Mouse (Mus musculus): ENCODE results near the gene Rnf166.

Gene Rnf166

DNA sequence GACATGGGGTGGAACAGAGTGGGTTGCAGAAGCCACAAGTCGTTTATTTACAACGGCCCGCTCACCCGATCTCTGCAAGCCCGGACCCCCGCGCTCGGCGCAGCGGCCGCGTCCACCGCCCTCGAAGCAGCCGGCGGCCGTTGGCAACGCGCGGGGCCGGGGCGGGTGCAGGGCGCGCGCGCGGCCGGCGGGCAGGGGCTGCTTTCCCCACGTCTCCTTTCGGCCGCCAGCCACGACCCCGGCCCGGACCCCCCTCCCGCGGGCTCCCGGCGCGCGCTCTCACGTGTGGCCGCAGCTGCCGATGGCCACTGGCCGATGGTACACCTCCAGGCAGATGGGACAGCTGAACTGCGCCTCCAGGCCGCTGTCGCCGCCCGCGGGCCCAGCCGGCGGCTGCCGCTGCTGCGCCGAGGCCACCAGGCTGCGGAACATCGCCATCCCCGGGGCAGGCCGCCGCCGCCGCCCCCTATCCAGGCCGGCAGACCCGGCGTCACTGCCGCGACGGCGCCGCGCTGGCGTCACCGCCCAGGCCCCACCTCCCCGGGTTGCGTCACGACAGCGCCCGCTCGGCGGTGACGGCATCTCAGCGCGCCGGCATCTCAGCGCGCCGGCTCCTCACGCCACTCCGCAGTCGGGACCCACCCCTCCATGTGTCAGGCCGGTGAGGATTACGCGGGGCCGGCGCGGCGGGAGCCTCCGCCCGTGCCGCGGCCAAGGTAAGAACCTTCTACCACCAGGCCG is at the start of gene Rnf166, which contains the start of gene Ctu2:
Gene Rnf166, minus strand, starts transcription at position 485 of the 741 bp plus-strand sequence.
Gene Ctu2, plus strand, starts transcription at position 564 of the 741 bp plus-strand sequence.
- peak; percentile 68 for DNase-seq (ENCODE audit: low read depth, low spot score)

DNA sequence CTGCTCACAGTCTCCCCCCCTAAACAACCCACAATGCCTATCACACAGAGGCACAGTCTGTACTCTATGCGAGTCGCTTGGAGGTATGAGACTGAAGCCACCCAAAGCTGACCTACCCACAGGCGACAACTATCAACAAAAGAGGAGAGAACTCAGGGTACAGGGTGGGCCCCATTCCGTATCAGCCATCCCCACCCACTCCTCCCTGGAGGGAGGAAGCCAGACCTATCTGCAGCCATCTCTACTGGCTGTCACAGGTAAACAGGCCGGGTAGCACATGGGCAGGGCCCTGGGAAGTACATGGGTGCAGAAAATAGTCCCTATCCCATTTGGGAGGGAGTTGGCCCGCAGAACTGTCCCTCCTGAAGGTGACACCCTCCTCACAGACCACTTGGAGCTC is 49.1 kb upstream of the Rnf166 start:
- no peak for DNase-seq (ENCODE audit: low read depth, low spot score)

DNA sequence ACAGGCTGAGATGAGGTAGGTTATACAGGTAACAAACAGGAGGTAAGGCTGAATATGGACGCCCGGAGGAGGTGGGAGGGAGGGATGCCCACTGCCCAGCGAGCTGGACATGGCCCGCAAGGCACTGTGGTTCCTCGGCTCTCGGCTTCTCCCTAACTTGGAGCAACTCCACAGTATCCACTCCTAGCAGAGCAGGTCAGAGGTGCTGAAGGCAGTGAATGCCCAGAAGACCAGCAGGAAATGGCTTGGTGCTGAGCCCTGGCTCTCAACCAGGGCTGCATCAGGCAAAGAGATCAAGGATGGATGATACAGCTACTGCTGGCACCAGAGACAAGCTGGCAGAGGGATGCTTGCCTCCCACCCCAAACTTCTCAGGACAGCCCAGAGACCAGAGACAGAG is 48.6 kb upstream of the Rnf166 start:
- DNase-seq (ENCODE audit: low read depth, low spot score), result no peak

DNA sequence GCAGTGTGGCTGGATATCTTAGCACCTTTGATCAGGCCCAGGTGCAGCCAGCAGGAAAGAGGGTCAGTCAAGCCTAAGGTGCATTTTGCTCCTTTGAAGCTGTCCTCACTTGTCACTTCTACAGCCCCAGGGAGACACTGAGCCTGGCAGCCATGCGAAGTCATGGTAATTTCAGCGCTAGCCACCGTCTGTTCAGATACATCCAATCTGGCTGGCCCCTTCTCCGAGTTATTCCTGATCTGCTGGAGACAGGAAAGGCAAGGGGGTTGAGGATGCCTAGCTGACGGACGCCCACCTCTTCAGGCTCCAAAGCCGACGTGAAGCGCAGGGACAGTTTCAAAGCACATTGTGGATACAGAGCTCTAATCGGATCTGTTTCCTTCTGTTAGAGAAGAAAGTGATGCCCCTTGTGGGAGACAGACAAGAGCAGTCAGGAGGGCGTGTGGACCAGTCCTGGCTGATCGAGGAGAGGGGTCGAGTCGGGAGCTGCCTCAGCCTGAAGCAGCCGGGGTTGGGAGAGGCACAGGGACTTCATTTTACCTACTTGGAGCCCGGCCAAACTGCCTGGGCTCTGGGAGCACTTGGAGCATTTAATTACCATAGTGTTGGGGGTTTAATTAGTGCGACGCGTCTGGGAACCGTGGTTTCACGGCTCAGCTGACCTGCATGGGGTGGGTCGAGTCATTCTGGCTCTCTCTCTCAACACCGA is 47.9 kb upstream of the Rnf166 start:
- DNase-seq (ENCODE audit: low read depth, low spot score), result peak; percentile 21

DNA sequence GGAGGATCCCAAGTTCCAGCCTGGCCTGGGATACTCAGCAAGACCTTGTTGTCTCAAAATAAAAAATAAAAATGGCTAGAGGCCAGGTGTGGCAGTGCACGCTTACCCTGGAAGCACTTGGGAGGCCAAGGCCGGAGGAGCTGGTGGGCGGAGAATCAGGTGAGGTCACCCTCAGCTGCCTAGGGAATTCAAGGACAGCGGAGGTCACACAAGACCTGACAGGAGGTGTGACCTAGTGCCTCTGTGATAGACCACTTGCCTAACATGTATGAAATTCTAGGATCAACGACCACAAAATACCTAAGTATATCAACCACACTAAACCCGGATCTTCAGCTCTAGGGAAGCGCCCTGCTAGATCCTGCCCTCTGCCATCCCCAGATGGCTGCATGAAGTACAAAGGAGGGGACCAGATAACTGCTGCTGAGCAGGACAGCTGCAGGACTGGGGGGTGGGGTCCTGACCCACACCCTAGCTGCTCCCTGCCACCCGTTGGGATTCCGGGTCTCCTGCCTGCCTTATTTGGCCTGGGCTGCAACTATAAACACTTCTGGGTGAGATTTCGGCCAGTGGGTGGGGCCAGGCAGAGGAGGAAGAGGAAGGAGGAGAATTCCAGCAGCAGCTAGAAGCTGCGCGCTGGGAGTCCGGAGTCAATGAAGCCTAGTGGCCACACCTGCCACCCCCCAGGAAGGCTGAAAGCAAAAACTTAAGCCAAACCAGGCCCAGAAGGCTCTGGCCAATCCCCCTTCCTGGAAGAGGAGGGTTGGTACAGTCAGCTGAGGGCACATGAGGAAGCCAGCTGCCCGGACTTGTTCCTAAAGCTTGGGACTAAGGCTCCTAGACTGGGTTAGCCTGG is 47.2 kb upstream of the Rnf166 start:
- DNase-seq (ENCODE audit: low read depth, low spot score), result no peak

DNA sequence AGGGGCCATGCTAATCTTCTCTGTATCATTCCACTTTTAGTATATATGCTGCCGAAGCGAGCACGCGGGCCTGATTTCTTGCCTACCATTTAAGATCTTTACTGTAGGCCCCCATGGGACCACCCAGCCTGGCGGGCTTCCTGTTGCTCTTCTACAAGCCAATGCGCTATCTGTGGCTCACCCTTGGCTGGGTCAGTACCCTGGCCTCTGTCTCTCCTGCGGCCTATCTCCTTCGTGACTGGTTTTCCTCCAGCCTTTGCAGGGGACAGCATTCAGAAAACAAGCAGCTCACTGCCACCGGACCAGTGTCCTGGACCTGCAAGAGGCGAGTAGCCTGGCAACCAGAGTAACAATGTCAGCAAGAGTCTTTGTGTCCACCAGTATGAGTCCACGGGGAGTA is 44.7 kb upstream of the Rnf166 start:
- no peak for DNase-seq (ENCODE audit: low read depth, low spot score)

DNA sequence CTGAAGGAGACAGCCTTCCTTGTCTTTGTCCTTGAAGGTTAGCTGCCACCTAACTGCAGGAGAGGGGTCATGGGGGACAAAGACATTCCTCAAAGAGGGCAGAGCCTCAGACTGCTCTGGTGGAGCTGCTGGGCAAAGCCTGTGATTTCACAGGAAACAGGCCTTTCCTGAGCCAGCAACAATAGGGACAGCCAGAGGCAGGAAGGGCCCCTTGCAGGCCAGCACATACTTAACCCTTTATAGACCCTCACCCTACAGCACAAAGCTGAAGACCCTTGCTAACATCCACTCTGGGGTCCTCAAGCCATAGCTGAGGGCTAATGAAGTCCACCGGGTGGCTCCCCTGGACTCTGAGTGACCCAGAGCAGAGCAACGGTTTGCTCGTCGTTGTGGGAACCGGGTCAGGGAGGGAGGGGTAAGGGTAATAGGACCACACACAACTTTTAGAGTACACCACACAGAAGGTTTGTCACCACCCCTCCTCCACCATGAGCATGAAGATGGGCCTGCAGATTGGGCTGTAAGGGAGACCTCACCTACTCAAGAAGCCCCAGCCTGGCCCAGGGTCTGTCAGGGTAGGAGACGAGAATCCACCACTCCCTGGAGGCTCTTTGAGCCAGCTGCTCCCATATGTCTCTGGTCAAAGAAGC is 41.8 kb upstream of the Rnf166 start:
- no peak for DNase-seq (ENCODE audit: low read depth, low spot score)

DNA sequence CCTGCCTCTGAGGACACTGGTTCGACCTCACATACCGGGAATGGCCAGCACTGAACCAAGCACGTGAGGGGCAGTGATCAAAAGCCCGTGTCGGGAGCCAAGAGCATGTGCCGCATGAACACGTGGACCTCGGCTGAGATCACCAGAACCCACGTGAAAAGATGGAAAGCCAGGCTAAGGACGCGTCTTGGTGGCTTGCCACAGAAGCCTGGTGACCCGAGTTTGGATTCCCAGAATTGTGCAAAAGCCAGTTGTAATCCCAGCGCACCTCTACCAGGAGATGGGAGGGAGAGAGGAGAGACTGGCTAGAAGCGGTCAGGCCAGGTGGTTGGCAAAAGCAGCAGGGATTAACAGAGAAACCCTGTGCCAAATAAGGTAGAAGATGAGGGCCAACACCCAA is 39.8 kb upstream of the Rnf166 start:
- DNase-seq (ENCODE audit: low read depth, low spot score), result no peak

DNA sequence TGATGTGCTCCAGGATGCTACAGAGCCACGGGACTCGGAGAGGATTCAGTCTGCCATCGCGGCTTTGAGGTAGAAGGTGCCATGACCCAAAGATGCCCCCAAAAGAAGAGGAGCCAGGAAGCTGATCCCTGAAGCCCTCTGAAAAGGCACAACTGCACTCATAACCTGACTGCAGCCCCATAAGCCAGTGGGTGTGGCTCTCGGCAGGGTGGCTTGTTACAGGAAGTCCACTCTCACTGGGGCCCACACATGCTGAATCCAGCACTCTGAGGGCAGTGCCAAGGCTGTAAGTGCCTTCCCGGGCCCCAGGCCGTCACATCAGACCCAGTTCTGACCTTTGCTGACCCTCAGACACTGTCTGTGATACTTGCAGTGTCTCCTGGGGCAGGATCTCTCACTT is 36.5 kb upstream of the Rnf166 start:
- no peak for DNase-seq (ENCODE audit: low read depth, low spot score)

DNA sequence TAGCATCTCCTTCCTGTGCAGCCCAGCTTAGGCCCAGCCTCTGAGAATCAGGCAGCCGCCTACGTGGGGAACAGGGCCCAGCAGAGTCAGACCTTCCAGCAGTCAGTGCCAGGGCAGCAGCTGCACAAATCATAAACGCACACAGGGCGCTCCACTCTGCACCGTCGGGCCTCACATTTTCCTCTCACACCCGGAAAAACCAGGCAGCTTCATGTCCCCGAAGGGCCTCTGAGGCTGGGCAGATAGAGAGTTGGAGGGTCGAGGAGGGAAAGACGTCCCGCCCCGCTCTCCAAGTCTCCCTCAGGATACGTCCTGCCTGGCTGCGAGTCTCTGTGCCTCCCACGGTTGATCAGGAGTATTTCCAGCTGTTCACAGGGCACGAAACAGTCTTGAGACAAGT is 35.7 kb upstream of the Rnf166 start:
- no peak for DNase-seq (ENCODE audit: low read depth, low spot score)

DNA sequence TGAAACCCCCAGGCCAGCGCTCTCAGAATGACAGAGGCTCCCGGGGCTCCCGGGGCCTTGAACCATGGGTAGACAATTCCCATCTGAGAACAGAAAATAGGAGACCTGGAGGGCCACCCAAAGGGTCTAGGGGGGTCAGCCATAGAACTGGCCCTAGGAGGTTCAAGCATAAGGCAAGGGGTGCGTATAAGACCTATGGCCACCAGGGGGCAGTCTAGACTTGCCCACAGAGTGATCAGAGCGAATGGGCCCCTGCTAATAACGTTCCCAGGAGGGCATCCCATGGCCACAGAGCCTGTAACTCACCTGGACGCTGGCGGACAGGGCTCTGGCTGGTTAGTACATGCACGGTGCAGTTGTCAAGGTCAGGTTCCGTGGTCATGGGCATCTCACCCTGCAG is 25.0 kb upstream of the Rnf166 start:
- DNase-seq (ENCODE audit: low read depth, low spot score), result peak; percentile 28

DNA sequence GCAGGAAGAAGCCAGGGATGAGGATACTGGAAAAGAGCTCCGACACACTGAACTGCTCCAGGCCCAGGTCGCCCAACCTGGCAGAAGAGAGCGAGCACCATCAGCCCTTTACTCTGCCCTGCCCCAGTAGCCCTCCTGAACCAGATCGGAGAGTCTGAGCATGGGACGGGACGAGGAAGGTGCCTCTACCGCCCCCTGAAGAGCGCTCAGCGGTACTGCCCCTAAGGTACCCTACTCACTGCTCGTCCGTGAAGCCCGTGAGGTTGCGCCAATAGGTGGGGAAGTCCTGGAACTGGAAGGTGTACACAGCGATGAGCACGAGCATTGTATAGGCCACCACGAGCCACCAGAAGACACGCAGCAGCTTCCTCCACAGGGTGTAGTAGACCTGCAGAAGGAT is 22.0 kb upstream of the Rnf166 start:
- no peak for DNase-seq (ENCODE audit: low read depth, low spot score)

DNA sequence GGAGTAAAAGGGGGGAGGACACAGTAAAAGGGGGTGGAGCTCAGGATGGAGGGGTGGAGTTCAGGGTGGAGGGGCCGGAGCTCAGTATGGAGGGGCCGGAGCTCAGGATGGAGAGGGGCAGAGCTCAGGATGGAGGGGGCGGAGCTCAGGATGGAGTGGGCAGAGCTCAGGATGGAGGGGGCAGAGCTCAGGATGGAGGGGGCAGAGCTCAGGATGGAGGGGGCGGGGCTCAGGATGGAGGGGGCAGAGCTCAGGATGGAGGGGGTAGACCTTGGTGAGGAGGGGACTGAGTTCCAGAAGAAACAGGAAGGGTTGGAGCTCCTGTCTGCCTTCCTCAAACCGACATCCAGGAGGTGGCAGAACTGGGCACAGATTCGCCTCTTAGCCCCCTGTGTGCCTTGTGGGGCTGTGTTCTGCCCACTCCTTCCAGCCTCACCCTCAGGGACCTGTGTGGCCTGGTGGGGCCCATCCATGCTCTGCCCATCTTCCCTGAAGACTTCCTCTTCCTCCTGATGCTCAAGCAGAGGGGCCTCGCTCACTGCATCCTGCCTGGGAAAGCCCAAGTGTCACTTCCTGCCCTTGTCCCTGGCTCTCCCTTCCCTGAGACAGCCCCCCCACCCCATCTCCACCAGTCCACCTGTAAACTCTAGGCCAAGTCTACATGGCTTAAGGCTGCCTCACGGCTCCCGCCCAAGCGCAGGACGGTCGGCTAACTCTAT is 21.3 kb upstream of the Rnf166 start:
- DNase-seq (ENCODE audit: low read depth, low spot score), result no peak

DNA sequence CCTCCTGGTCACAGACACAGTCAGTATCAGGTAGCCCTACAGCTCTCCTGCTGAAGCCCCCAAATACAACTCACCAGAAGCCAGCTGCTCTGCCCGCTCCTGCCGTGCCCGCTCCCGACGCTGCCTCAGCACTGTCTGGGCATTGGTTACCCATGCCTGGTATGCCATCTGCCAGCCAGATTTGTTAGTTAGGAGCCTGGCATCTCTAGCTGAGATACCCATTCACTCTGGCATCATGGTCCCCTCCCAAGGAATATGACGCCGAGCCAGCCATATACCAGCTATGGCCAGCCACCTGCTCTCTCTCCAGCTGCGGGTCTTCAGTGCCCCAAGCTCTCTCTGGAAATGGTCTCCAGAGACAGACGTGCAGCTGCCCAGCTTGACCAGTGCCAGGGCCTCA is 12.5 kb upstream of the Rnf166 start:
- DNase-seq (ENCODE audit: low read depth, low spot score), result no peak

DNA sequence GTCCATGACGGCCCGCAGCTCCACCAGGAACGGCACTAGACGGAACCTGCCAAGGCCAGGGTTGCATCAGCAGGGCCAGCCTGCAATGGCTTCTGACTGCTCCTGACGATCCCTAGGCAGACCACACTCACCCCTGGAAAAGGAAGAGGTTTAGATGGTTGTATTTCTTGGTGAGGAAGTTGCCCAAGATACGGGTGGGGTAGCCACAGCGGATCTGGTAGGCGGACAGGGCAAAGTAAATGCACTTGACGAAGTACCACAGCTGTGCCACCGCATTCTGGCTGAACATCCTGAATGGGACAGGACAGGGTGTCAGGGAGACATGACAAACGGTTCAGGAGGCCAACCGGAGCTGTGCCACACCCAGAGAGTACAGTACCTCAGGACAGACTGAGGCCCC is 9.0 kb upstream of the Rnf166 start:
- DNase-seq (ENCODE audit: low read depth, low spot score), result no peak

DNA sequence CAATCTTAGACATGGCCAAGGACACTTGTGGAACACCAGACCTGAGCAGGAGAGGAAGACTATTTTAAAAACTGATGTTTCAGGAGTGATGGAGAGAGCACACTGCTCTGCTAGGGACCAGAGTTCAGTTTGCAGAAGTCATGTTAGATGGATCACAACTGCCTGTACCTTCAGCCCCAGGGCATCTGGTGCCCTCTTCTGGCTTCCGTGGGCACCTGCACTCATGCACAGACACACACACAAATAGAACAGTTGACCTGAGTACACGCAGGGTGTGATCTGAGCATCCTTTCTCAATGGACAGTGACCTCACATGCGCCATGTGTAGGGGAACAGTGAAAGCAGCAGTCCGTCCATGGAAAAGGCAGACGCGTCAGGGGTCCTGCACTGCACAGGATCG is 8.0 kb upstream of the Rnf166 start:
- DNase-seq (ENCODE audit: low read depth, low spot score), result no peak

DNA sequence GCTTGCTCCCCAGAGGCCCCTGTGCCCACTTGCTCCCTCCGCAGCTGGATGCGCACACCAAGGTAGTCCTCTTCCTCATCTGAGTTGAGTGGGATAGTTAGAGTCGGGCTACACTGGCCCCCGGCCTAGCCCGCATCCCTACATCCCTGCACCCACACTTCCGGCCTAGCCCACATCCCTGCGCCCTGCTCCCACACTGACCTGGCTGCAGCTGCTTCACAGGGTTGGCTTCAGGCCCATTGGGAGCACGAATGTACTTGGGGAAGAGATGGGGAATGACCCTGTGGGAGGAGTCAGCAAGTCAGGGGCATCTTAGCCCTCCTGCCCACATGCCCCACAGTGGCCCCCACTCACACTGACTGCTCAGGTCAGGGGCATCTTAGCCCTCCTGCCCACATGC is 6.6 kb upstream of the Rnf166 start:
- no peak for DNase-seq (ENCODE audit: low read depth, low spot score)

DNA sequence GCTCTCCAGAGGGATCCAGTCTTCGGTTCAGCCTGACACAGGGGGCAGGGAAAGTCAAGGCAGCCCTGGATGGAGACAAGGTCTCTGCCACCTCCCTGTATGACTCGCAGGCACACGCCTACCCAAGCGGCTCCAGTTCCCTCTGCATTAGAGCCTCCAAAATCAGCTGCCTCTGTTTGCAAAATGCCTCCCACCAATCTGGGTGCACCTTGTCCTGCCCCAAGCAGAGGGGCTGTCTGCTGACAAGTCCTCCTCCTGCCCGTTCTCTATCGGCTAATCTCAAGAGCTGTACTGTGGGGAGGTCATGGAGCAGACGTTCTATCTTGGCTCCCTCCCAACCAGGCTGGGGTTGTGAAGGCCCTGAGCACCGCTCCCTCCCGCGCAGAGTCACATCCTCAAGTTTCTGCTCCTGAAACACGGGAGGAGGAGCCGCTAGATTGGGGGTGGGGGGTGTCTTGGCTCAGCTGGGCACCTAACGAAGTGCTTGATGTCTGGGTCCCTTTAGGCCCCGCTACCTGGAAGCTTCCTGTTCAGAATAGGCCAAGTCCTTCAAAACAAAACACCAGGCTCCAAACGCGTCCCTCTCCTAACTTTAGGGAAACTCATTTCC is 808 bp downstream of the Rnf166 start:
- no peak for DNase-seq (ENCODE audit: low read depth, low spot score)

DNA sequence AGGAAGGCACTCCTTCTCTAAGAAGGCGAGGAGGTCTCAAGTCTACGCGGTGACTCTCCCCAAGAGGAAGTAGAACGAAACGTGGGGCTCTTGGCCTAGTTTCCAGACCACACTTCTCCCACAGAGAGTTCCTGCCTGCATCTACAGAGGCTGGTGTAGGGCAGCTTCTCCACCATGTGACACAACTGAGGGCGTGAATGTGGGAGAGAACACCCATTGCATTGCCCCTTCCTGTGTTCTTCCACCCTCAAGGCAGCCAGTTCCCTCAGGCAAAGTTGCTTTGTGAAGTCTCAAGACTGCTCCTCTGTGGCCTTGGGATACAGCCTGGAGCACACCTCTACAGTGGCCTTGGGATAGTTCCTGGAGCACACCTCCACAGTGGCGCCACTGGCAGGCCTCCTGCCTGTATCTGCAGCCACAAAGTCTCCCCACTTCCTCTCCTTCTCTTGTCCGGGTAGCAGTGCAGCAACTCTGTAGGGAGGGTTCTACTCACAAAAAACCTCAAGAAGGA is 1.9 kb downstream of the Rnf166 start:
- peak; percentile 55 for DNase-seq (ENCODE audit: low read depth, low spot score)

DNA sequence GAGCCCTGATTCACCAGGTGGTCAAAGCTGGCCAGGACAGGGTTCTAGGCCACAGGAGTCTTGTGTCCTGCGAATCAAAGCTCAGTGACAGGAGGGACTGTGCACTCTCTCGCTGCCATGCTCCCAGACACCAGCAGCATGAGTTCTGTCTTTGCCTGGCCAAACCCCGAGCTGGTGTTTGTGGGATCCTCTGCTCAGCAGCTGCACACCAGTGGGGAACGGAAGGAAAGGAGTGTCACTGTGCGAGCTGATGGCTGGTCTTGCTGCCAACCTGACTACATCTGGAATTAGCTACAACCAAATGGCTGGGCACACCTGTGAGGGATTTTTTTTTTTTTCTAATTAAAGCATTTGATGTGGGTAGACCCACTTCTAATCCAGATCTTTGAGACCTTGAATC is 5.2 kb downstream of the Rnf166 start:
- no peak for DNase-seq (ENCODE audit: low read depth, low spot score)

DNA sequence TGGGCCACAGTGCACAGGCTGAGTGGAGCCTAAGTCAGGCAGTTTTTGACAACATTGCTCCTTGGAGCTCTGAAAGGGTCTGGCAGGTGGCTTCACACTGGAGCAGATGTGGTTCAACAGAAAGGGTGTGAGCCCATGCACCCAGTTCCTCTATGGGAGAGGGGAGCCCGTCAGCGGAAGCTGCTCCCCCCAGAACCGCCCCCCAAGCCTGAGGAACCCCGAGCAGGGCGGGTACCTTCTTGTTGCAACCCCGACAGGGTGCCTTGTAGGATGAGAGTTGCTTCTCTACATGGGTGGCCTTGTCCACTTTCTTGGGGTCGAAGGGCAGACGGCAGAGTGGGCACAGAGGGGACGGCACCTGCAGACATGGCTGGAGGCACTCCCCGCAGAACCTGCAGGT is 5.9 kb downstream of the Rnf166 start:
- DNase-seq (ENCODE audit: low read depth, low spot score), result no peak

All from telencephalon, adult 2 months (tissue).